Mouse (Mus musculus) spleen, postnatal 4 days (tissue): ENCODE data around the gene Rgs5.

Experiments
- DNase-seq, 2 experiments: peaks; one replicate each; pipeline ENCODE4 v3.0.0; 2022; ENCODE audit warnings: low spot score in 2 of 2

Rgs5 gene

GRCm38 (mm10) chr1:169655256-169655655 lies at the start of gene Rgs5:
TSS of gene Rgs5 (plus strand) at chr1:169655501.
- no peak for DNase-seq

DNA sequence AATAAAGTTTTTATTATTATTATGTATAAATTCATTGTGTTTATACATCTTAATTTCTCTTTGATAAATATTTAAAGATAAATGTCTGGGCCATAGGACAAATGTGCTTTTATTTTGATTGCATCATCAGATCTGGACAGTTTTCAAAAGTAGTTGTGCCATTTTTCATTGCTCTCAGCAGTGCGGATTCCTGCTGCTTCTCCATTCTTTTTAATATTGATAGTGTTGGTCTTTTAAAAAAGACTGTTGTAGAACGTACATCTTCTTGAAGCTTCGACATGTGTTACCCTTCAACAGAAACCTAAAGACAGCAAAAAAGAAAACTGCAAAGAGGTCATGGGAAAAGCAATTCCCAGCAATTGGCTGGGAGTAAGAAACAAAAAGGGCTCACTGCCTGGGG lies 49.1 kb upstream of the Rgs5 start:
- DNase-seq: no peak

DNA sequence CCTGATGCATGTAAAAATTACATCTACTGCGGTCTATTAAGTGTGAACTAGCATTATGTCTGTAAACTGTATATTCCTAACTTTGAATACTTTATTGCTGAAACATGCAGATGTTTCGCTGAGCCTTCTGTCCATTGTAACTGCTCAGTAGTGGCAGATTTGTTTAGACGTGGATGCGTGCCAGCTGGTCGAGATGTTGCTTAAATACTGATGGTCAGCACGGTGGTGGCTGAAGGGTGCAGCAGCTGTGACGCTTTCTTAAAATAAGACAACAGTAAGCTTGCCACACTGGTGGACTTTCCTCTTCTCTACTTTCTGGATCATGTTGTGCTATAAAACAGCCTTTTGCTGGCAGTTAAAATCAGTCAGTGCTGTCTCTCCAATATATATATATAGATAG lies 25.6 kb upstream of the Rgs5 start:
- no peak for DNase-seq

GRCm38 (mm10) chr1:169637251-169637750 lies 18.0 kb upstream of the Rgs5 start:
- DNase-seq: no peak

- DNase-seq: no peak
Measured at GRCm38 (mm10) chr1:169644884-169645653, 10.2 kb upstream of the Rgs5 start.

DNA sequence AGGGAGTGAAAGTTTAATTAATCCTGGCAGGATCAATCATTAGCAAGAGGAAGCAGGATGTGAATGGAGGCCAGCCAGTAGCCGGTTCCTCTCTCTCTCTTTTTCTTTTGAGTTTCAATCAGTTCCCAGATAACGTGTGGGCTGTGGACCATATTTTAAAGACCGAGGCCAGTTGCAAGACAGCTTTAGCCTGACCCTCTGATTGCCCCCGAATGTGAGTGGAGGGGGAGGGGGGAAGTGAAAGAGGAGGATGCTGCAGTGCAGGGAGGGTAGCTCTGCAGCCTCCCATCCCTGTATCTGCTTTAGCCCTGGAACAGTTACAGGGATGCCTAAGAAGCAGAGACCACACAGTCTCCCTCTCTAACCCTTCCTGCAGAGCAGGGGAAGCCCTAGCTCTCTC lies 4.2 kb downstream of the Rgs5 start:
- no peak for DNase-seq

DNA sequence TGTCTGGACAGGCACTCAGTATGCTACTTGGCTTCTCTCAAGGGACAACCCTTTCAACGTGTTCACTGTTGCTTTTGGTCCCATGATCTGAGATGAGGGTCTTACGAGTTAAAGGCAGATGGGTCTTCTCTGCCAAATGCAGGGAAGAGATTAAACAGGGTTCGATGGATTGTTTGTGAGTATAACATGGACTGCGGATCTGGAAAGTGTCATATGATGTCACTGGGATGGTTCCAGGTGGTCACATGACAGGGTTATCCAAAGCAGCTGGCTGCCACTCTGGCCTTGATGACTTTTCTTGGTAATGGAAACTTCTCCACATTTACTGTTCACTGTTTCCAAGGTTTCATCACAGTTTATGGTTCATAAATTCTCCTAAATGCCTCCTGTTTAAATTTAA lies 12.0 kb downstream of the Rgs5 start:
- DNase-seq: no peak

DNA sequence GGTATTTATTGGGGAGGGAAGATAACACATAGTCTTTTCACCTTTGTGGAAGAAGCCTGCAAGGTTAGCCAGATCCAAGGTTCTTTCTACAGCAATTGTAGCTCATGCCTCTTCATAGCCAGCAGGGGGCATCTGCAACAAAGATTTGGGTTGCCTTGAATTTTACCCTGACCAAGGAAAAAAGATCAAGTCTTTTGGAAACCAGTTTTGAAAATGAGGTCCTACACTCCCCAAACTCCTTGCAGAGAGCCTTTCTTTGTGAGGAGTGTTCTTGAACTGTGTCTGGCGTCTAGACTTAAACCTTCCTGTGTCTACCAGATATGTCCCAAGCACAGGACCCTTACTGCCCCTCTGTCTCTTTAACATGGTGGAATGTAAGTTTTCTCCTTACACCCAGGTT lies 15.4 kb downstream of the Rgs5 start:
- DNase-seq: no peak

DNA sequence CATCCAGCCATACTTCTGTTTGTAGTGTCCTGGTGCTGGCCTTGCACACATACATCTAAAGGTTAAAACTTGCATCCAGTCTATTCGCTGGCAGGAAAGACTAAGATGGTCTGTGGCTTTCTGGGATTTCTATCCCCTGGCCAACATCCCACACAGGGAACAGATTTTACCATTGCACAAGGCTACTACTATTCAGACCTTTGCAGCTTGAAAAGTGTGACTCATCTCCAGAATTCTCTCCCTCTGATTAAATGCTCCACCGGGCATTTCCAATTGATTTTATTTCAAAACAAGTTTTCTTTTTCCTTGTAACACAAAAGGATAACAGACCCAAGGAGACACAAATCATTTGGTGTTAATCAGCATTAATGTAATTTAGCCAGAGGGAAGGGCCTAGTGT lies 16.5 kb downstream of the Rgs5 start:
- DNase-seq: no peak

DNA sequence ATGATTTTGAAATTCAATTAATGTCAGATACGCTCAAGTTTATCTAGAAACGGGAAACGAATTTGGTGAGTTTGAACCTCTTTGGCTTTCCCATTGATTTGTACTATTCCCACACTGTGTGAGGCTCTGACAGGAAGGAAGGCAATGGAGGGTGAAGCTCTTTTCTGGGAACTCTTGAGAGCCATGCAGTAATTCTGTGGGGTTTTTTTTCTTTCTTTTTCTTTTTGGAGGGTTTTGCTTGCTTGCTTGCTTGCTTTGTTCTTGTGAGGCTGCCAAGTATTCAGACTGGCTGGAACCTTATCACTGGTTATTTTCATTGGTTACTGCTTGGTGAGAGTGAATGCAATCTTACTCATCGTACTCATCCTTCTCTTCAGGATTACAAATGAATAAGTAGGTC lies 17.0 kb downstream of the Rgs5 start:
- no peak for DNase-seq

- no peak for DNase-seq
Measured at GRCm38 (mm10) chr1:169674116-169674515, 18.8 kb downstream of the Rgs5 start.

DNA sequence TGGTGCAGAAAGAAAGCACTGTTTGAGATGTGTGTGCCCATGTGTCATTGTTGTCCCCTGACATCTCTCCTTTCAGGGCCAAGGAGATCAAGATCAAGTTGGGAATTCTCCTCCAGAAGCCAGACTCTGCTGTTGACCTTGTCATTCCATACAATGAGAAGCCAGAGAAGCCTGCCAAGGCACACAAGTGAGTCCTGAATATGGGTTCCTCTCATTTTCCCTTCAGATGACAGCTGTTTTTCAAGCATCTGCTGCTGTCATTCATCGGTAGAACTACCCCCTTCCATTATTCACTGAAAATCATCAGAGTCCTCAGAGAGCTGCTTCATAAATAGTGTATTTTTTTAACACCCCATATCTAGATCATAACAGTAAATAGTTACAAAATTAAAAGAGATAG lies 21.4 kb downstream of the Rgs5 start:
- no peak for DNase-seq

GRCm38 (mm10) chr1:169680455-169681208 lies 25.3 kb downstream of the Rgs5 start:
- DNase-seq: no peak

DNA sequence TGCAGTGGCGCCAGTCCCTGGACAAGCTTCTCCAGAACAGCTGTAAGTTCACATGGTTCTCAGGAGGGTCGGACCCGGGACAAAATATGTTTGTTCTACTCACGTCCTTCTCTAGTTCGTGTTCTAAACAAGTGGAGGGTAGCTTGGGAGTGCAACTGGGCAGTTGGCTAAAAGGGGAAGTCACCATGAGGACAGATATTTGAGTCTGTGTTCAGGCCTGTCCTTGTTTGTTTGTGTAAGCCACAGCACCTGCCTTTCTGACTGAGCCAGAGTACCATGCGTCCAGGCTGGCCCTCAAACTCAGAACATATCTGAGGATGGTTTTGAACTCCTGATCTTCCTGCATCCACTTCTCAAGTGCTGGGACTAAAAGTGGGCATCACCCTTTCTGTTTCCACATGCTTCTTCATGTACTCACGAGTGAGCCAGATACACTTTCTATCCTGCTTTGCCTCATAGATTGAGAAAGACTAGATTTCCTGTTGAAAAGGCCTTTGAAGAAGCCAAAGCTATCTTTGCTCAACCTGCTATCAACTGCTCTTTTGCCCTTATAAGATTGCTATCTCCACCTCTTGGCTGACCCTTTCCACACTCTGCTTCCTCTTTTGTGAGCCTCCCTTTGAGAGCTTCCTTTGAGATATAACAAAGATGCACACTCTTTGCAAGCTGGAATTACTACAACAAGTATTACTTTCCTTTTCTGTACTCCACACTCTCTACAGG lies 27.6 kb downstream of the Rgs5 start:
- DNase-seq: no peak

GRCm38 (mm10) chr1:169685257-169685656 lies 30.0 kb downstream of the Rgs5 start:
- DNase-seq: no peak

GRCm38 (mm10) chr1:169693040-169693439 lies 37.7 kb downstream of the Rgs5 start:
- no peak for DNase-seq

- no peak for DNase-seq
Measured at GRCm38 (mm10) chr1:169693537-169693936, 38.2 kb downstream of the Rgs5 start.

DNA sequence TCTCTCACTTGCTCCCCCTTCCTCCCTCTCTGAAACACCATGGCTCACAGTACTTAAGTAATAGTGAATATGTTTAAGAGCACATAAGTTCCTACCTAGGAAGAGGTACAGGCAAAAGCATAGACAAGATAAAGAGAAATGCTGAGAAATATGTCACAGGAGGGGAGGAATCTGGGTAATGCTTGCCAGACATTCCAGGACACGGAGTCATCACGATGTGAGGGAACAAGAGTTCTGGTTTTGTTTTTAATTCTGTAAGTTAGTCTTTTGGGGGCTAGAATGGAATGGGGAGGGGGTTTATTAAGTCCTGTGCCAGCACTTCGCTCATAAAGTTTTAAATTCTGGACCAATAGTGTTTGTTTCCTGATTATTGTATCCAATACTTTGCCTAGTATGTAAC lies 40.1 kb downstream of the Rgs5 start:
- no peak for DNase-seq

DNA sequence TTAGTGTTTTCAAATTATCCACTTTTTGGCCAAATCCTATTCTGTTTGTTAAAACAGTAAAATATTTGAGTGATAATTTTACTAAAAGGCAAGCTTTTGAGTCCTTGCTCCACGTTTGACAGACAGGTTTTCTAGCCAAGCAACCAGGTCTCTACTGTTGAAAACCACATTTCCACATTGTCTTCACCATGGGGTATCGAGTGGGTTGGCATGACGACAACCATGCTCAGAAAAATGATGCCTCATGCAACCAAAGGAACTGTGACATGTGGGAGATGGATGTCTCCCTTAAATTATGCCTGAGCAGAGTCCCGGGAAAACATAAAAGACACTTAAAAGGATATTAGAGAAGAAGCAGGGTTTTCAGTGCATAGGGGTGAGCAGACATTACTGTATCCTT lies 41.9 kb downstream of the Rgs5 start:
- no peak for DNase-seq

- no peak for DNase-seq
Measured at GRCm38 (mm10) chr1:169699184-169699583, 43.9 kb downstream of the Rgs5 start.

DNA sequence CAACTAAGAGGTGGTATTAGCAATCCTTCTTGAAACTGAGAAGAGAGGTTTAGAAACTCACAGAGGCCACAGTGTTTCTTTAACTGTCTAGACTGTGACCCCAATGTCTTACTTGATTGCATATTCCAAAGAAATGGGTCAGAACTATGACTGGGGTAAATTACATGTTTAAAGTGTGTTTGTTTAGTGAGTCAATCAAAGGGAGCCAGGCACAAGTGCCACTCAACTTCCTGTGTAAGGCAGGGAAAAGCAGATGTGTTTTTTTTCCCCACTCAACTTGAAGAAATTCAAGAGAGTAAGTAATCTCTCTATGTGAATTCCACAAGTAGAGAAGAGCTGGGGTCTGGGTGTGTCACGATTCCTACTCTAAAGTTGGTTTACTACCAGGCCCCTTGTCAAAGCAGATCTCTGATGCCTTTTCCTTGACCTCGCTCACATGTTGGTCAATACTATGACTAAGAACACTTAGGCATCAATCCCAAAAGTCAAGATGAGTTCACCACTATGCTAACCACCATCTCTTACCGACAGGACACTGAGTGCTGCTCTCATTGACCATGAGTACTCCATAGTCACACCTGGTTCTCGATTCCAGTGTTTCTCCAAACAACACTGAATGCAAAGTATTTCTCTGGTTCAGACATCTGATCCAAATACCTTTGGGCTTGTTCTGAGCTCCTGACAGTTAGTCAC lies 49.2 kb downstream of the Rgs5 start:
- no peak for DNase-seq

- no peak for DNase-seq
Measured at GRCm38 (mm10) chr1:169721836-169722235, 66.5 kb downstream of the Rgs5 start.
